Mouse (Mus musculus): ENCODE measurements around the gene Ccdc83.
"Not testable (repeated sequence)": the region's sequence is repeated elsewhere in the genome, so short reads cannot be mapped to it uniquely, and the experiment has no call there.

Ccdc83 gene

GRCm38 (mm10) chr7:90259899-90260298 is 5.7 kb downstream of the Ccdc83 start:
- DNase-seq = no peak

- DNase-seq = no peak
Observed at GRCm38 (mm10) chr7:90258701-90259100, 6.9 kb downstream of the Ccdc83 start.

- DNase-seq = no peak
Observed at GRCm38 (mm10) chr7:90252946-90253345, 12.6 kb downstream of the Ccdc83 start.

- no peak for DNase-seq
Observed at GRCm38 (mm10) chr7:90243643-90244042, 21.9 kb downstream of the Ccdc83 start.

- DNase-seq = no peak
Observed at GRCm38 (mm10) chr7:90243151-90243550, 22.4 kb downstream of the Ccdc83 start.

- no peak for DNase-seq
Observed at GRCm38 (mm10) chr7:90236289-90236905, 29.2 kb downstream of the Ccdc83 start.

GRCm38 (mm10) chr7:90233921-90234320 is 31.7 kb downstream of the Ccdc83 start:
- no peak for DNase-seq

- DNase-seq = no peak
Observed at GRCm38 (mm10) chr7:90231431-90231830, 34.1 kb downstream of the Ccdc83 start.

GRCm38 (mm10) chr7:90228884-90229283 is 36.7 kb downstream of the Ccdc83 start:
- not testable (repeated sequence) for DNase-seq

- no peak for DNase-seq
Observed at GRCm38 (mm10) chr7:90228075-90228474, 37.5 kb downstream of the Ccdc83 start.

- DNase-seq = no peak
Observed at GRCm38 (mm10) chr7:90221487-90221886, 44.1 kb downstream of the Ccdc83 start.

GRCm38 (mm10) chr7:90218122-90218521 is 47.5 kb downstream of the Ccdc83 start:
- DNase-seq = no peak

GRCm38 (mm10) chr7:90216511-90216910 is 49.1 kb downstream of the Ccdc83 start:
- DNase-seq = no peak

- DNase-seq = no peak
Observed at GRCm38 (mm10) chr7:90210947-90211346, 54.6 kb downstream of the Ccdc83 start.

- DNase-seq = no peak
Observed at GRCm38 (mm10) chr7:90210116-90210515, 55.5 kb downstream of the Ccdc83 start.

GRCm38 (mm10) chr7:90203914-90204313 is 61.7 kb downstream of the Ccdc83 start:
- no peak for DNase-seq

- DNase-seq = no peak
Observed at GRCm38 (mm10) chr7:90201877-90202465, 63.6 kb downstream of the Ccdc83 start.

GRCm38 (mm10) chr7:90200251-90200650 is 65.3 kb downstream of the Ccdc83 start:
- DNase-seq = no peak

- no peak for DNase-seq
Observed at GRCm38 (mm10) chr7:90180635-90181034, 84.9 kb downstream of the Ccdc83 start.

GRCm38 (mm10) chr7:90175576-90175975 is 90.0 kb downstream of the Ccdc83 start:
- no peak for DNase-seq
